Mouse (Mus musculus) left cerebral cortex, adult 8-10 months (tissue): ENCODE data around the gene Zfp146. TPM values are rescaled to one million over a fixed set of nuclear protein-coding genes. Genes with fewer than 3 reads are reported as not detected.
"Not testable (repeated sequence)": the region's sequence is repeated elsewhere in the genome, so short reads cannot be mapped to it uniquely, and the experiment has no call there.

Source experiments
- DNase-seq, 2 experiments: peaks; one replicate each; pipeline ENCODE4 v3.0.0; 2022; ENCODE audit warnings: low spot score in 2 of 2
- total RNA-seq, 4 experiments: library from RNA; stranded (reverse); gene quantifications; 2 replicates each; pipeline ENCODE4 v1.2.4; 2022

Gene Zfp146
- total RNA-seq, 4 experiments from 2014 or later = 45.6 to 47.7 (median 46.7) TPM

DNA sequence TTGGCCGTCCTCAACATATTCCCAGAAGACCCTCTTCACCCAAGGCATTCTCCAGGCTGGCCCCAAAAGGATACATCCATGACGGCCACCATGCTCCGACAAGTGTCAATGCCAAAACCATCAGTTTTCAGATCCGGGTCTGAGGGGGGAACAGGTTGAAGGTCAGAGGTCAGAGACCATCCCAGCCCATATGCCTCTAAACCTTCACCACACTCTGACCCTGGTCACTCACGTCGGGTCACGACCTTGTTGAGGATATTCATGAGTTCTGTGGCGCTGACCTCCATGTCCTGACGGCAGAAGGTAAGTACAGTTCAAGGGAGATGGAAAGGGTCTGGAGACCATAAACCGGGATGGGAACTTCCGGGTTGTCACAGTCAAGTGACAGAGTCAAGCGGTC lies 22.5 kb upstream of the Zfp146 start:
- DNase-seq = no peak

DNA sequence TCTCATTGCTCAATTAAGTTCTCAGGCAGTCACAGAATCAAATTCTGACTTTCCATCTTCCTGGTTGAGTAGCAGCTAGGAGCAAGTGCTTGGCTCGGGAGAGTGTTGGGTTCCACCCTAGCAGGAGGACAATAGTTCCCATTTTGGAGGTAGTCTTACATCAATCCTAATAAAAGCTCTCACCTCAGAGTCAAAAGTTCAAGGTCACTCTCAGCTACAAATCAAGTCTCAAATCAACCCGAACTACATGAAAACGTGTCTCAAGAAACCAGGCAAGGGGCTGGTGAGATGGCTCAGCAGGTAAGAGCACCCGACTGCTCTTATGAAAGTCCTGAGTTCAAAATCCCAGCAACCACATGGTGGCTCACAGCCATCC lies 19.6 kb upstream of the Zfp146 start:
- DNase-seq = no peak

DNA sequence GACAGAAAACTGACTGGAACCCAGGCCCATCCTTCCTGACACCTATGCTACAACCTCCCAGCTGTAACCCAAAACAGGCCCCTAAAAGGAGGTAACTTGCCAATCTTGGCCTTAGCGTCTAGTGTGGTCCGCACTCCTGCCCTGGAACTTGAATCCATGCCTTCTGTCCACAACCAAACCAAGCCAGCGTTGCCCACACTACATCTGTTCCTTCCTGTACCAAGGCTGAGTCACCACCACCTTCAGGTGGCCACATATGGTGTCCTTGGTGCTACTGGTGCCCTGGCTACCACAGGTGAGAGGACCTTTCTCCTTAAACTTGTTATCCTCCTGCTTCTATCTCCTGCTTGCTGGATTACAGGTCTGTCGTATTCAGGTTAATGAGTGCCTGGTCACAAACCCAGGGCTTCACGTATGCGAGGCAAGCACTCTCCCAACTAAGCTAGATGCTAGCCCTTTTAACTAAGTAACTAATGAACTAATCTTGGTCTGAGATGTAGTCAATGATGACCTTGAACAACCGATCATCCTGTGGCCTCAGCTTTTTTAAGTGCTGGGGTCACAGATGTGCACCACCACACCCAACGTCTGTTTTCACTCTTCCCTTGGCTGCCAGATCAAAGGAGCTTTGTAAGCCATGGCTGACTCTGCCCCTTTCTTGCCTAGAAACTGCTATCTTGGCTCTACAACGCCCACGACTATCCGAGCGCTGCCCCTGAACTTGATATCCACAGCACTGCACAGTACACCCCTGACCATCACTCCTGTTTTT lies 19.0 kb upstream of the Zfp146 start:
- no peak for DNase-seq

DNA sequence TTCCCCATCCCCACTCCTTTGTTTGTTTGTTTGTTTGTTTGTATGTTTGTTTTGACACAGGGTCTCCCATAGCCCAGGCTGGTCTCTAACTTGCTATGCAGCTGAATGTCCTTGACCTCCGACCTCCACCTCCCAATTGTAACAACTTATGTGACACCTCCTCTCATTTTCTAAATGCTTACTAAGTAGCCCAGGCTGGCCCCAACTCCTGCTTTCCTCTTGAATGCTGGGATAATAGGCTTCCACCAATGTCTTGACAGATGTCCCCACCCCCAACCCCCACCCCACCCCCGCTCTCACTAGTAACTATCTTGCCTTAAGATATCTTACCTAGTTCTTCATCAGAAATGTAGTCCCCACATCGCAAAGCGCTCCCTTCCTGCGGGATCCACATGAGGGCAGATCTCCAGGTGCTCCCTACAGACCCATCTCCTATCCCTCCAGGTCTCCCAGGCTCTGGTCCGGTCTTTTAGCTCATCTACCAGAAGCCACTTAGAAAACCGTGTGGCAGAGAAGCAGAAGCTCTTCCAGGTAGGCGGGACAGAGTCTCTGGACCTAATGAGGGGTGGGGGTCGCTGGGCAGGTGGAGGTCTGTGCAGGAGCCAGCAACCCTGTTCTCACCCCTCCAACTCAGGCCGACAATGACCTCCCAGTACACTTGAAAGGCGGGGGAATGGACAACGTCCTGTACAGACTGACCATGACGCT lies 15.2 kb upstream of the Zfp146 start:
- no peak for DNase-seq

DNA sequence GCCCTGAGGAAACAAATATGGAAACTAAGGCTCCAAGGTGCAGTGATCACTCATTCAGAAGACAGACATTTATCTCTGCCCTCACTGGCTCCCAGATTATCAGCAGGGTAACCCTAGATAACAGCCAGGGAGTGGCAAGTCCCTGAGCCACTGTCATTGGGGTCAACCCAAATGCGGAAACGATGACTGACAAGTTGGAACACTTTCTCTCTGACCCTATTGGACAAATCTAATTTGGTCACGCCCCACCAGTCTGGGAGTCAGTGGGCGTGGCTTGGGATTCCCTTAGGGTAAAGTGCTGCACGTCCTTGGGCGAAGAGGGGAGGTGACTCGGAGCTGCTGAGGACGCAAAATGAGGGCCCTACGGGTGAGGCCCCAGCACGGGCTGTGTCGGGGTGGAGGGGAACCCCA lies 14.3 kb upstream of the Zfp146 start, which contains the start of gene Cox7a1:
TSS of gene Cox7a1 (plus strand) at position 266 of the 411 bp plus-strand sequence.
- no peak for DNase-seq

DNA sequence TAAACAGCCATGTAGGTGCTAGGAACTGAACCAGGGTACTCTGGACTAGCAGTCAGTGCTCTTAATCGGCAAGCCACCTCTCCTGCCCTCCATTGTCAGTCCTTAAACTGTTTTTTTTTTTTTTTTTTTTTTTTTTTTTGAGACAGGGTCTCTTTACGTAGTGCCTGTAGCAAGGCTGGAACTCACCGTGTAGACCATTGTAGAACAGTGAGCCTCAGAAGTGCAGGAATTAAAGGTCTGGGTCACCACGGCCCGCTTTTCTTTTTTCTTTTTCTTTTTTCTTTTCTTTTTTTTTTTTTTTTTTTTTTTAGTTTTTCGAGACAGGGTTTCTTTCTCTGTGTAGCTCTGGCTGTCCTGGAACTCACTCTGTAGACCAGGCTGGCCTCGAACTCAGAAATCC lies 13.6 kb upstream of the Zfp146 start:
- DNase-seq = not testable (repeated sequence)

DNA sequence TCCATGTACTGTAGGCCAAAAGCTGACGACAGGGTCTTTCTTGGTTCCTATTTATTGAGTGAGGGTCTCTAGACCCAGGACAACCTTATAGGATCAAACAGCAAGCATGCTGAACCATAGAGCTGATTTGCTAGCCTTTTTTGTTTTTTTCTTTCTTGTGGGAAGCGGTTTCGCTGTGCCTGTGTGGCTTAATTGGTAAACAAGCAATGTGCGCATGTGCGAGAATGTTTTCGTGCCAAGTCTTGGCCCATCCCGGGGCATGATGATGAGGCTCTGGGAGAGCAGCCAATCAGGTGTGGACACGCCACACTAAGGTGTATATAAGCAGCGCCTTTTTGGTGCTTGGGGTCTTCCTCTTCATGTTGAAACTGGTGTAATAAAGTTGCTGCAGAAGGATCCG lies 12.4 kb upstream of the Zfp146 start:
- not testable (repeated sequence) for DNase-seq

DNA sequence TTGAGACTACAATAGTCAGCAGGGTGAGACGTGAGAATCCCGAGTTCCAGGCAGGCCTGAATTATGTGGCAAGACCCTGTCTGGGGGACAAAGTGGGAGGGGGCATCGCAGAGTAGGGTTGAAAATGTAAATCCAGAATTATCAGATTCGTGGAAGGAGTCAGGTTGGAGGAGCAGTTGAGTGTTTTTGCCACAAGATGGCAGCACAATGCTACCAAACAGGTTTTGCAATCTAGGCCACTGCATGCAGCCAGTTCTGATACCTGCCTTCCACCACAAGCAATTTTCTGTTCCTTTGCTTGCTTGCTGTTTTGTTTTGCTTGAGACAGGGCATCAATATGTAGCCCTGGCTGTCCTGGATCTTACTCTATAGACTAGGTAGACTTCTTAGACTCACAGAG lies 11.8 kb upstream of the Zfp146 start:
- DNase-seq = peak in 1 of 2 experiments; percentile 68

DNA sequence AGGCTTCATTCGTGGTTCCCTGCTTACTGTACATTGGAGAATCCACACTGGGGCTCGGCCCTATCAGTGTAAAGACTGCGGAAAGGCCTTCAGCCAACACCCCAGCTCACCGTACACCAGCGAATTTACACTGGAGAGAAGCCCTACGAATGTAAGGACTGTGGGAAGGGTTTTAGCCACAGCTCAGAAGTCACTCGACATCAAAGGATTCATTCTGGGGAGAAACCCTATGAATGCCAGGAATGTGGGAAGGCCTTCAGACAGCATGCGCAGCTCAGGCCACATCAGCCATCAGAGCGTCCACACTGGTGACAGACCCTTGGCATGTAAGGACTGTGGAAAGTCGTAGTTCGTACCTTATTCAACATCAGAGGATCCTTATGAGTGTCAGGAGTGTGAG lies 8.7 kb upstream of the Zfp146 start:
- no peak for DNase-seq

DNA sequence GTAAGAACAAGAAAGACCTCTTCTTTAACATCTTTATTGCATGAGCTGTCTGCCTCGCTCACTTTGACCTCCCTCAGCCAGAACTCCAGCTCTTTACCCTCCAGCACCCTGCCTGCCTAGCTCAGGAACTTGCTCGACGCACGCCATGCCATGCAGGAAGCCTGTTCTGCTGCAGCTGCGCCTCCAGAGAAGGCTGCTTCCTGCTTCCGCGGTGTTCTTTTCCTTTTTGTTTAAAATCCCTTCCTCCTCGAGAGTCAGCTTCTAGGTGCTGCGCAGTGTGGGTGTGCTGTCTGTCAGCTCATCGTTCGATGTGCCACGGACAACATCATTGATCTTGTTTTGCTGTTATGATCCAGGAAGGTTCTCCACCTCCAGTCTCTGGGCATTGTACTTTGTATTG lies 6.9 kb upstream of the Zfp146 start:
- no peak for DNase-seq

DNA sequence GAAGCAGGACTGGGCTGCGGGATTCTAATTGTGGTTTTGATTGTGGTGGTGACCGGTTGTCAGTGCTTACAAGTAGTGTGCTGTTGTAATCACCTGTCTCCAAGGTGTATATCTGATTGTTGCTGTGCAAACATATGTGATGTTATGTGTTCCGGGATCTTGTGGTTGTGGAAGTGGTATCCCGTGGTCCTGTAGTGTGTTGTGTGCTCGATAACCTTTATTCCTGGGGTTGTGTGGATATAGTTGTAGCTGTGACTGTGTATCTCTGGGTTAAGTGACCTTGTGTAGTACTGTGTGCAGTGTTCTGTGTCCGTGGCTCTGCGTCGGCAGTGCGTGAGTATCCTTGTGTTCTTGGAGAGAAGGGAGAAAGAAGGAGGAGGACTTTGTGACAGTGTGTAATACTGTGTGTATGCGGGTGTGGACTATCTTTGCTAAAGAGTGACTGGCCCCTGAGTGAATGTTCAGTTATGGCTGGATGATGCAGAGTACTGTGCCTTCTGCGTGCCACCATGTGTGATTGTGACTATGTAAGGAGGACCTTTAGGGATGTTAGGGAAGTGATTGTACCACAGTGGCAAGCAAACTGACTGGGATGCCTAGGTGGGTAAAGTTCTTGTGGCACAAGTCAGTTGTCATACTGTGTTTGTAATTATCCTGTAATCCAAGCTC lies 867 bp upstream of the Zfp146 start:
- DNase-seq = no peak

DNA sequence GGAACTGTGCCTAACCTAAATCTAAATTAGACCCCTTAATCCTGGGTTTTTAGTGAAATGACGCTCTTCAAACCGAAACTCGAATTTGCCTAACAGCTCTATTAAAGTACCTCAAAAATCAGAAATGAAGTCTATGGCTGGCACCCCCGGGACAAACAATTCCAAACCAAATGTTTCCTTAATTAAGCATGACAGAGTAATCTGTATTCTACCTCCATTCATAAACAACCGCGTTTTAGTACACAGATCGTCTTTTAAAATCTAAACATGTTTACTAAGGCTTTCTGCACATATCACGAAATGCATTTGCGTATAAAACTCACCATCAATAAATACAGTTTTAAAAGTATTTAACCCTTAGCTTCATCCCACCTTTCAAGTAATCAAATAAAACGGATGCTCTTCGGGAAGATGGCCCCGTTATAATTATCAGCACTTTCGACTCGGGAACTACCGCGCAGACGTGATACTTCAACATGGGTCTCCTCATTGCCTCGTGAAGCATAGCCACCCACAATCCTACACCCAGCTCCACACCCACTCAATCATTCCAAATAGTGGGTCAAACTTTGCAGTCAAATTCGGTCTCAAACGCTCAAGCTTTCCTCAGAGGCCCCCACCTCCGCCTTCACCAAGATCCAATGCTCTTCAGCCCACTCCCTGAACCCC lies 502 bp downstream of the Zfp146 start:
- DNase-seq = no peak

DNA sequence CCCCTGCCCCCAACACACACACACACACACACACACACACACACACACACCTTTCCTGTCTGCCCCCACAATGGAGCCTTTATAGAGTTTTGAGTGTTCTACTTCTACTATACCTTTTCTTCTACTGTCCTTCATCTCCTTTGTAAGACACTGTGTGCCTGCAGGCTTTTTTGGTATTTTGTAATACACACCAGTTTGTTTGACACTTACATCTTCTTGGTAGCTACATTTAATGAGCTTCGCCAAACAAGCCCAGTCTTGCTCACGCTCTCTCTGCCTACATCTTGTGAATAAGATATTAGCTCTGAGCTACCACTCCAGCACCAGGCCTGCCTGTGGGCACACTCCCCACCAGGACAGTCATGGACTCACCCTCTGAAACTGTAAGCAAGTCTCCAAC lies 4.8 kb downstream of the Zfp146 start:
- DNase-seq = no peak

DNA sequence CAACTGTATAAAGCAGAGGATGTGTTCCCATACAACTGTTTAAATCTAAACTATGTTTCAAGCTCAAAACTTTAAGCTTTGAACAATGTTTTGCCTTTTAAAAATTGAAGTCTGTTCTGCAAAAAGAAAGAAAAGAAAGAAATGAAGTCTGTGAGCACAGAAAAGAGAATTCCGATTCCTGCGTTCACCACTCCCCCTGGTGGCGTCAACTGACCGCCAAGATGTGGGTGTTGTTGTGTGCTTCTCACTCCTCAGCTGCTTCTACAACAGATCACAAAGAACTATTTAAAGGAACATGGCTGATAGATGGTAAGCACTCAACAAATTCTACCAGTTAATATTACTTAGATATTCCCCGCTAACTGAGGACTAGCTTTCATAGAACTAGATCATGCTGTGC lies 6.4 kb downstream of the Zfp146 start:
- DNase-seq = no peak

DNA sequence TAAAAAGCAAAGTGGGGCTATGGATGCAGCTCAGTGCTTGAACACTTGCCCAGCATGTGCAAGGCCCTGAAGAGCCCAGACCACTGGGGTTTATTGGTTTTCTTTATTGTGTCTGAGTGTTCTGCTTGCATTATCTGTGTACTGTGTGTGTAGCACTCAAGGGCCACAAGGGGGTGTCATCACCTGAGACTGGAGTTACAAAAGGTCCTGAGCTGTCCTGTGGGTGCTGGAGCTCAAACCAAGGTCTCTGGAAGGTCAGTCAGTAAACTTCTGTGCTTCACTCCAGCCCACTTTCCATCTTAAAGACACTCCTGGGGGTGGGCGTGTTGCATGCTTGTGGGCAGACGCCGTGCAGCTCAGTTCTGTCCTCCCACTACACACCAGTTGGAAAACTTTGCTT lies 14.0 kb downstream of the Zfp146 start:
- no peak for DNase-seq

DNA sequence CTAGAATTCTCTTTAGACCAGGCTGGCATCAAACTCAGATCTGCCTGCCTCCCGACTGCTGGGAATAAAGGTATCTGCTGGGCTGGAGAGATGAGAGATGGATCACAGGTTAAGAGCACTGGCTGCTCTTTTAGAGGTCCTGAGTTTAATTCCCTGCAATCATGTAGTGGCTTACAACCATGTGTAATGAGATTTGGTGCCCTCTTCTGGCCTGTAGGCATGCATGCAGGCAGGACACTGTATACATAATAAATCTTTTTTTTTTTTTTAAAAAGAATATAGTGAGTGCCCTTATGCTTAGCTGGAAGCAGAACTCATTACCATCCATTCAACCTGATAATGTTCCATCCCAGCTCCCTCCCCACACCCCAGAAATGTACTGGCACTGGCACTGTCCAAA lies 15.5 kb downstream of the Zfp146 start:
- DNase-seq = no peak

DNA sequence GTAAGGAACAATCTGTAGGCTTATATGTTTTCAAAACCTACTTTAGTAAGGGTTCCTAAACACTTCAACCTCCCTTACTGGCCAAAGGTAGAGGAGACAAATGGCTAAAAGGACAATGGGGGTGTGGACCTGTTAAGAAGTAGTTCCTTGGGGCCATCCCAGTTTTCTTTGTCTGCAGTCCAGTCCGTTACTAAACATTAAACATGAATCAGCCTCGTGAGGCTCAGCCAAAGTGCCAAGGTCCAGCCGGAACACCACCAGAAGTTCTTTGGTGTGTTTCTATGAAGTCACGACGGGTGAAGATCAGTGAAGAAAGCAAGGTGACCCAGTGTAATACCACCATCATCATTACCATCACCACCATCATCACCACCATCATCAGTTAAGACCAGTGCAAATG lies 22.5 kb downstream of the Zfp146 start:
- no peak for DNase-seq

DNA sequence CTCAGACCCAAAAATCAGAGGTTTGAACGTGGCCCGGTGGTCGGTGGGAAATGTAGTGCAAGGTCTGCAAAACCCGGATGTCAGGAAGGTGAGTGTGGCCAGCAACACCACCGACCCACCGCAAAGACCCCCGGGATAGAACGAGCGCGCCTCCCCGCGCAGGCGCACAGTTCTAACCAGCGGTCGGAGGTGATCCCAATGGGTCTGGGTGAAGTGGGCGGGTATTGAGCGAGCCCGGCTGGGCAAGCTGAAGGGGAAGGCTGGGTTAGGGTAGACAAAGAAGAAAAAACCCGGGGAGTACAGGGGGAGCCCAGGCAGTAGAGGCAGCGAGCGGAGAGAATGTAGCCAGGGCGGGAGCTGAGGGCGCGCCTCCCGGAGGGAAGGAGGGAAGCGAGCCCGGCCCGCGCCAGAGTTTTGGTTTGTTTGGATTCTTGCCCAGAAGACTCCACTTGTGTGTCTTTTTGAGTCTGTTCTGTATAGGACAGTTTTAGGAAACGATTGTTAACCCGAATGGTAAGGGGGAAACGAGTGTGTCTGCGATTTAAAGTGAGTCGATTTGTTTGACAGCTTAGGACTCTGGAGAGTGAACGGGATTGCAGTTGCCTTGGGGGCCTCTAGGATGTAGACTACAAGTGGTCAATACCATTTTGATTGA lies 25.9 kb downstream of the Zfp146 start:
- DNase-seq = peak; percentile 32 to 57

DNA sequence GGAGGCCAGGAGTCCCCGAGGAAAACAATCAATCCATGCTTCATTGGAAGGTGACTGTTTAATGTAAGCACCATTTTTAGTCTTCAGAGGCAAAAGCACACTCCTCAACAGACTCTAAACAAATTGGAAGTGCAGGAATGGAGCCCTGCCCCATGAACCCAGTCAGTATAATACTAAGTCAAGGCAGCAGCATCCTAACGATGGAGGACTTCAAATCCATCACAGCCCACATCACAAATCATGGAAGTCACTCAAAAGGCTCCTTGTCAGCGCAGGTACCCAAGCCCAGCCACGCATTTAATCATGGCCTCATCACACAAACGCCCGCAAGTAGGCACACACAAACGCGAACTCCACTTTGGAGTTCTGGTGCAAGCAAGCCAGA lies 26.4 kb downstream of the Zfp146 start:
- DNase-seq = no peak

DNA sequence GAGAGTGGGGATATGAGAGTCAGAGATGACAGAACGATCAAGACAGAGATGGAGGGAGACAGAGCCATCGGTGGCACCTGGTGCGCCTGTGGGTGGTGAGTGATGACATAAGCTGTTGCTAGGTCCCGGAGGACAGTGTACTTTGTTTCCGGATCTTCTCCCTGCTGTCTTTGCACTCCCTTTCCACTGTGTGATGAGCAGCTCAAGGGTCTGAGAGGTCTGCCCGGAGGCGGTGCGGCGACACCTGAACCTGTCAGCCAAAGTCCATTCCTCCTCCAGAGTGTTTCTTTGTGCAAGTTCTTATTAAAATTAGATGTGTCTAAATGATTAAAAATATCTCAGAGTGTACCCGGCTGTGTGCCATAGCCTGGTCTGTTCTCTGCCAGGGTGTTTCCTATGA lies 32.7 kb downstream of the Zfp146 start:
- DNase-seq = no peak

DNA sequence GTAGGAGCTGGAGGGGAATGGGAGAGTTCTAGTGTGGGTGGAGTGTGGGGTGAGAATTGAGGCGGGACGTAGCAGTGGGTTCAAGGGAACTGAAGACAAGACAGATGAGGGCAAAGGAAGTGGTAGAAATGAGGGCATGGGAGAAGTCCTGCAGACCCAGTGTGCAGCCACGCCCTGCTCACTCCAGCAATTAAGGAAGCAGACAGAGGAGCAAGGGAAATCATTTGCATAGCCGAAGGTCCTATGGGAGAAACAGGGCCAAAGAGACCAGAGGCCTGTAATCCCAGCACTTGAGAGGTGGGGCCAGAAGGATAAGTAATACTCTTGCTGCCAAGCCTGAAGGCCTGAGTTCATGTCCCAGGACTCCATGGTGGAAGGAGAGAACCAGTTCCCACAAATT lies 37.2 kb downstream of the Zfp146 start:
- DNase-seq = no peak
